Mouse (Mus musculus) induced T-regulatory cell, adult 2 months (primary cell): ENCODE results near the gene Myo1a.
"Not testable (repeated sequence)": the region's sequence is repeated elsewhere in the genome, so short reads cannot be mapped to it uniquely, and the experiment has no call there.

Source experiments
- DNase-seq: peaks from one replicate; pipeline ENCODE4 v3.0.0-alpha.2; 2012; ENCODE audit warnings: low read depth

The Myo1a gene

DNA sequence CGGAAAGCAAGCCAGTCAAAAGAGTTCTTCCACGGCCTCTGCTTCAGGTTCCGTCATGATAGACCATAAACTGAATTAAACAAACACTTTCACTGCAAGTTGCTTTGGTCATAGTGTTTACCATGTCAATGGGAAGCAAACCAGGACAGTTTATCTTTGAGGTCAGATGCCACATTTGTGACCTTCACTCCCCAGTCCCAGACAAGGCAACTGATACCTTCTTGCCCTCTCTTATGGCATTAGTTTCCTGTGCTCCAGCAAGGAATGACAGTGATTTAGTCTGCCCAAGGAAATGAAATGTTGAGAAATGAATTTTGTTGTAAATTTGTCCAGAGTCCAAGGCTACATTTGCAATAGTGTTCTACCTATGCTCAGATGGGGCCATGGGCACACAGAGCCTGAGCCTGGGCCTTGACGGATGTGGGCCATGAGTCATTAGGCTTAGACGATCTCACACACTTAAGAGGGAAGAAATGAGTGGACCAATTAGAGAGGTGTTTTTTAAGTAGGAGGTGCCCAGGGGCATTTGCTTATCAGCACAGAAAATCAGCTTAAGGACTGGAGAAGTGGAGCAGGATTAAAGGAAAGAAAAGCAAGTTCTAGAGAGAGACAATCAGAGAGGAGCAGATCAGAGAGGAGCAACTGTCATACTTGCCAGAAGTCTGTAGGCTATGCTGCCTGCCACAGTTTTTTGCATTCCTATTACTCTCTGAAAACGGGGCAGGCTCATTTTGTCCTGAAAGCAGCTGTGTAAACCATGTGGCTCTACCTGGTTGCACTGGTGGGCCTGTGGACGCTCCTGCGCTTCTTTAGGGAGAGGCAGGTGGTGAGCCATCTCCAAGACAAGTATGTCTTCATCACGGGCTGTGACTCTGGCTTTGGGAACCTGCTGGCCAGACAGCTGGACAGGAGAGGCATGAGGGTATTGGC, 54.5 kb downstream of the Myo1a start, which contains the start of the genes Rdh1 and Rdh16f1:
Gene Rdh1 (plus strand): TSS at position 541 of the 930 bp plus-strand sequence.
Gene Rdh16f1 (plus strand): TSS at position 607 of the 930 bp plus-strand sequence.
- peak; percentile 49 for DNase-seq

DNA sequence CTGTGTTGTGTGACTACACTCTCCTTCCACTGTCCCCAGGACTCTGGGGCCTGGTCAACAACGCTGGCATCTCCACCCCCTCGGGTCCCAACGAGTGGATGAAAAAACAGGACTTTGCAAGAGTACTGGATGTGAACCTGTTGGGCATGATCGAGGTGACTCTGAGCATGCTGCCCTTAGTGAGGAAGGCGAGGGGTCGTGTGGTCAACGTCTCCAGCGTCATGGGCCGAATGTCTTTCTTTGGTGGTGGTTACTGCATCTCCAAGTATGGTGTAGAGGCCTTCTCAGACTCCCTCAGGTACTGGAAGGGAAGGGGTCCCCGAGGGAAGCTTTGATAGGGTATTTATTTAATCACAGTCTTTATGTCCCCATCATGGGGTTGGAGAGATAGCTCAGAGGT, 58.0 kb downstream of the Myo1a start:
- not testable (repeated sequence) for DNase-seq

DNA sequence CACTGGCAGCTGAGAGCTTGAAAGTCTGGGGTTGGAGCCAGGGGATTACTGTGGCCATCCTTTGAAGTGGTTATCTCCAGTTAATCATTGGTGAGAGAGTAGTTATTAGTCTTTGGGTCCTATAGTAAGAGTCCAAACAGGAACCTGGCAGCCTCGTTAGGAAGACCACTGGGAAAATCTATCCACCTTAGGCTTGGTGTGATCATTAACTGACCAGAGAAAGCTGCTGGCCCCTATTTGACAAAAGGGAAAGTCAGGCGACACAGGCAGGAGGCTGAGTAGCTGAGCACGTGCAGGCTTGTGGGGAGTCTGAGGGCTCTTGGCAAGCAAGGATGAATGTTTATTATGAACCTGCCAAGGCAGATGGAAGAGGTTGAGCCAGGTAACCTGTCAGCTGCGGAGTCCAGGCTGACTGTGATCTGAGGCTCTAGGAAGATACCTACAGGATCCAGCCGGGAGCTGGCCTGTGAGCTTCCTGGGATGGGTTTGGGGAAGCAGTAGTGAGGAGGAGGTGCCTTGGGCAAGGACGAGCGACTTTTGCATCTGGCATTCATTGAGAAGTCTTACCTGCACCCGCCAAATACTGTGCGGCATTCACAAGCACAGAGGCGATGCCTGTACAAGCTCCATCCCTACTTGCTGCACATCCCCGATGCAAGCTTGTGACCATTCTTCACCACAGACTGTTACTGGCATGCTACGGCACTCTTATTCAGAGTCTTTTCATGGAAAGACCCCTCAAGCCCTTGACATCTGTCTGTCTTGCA, 59.1 kb downstream of the Myo1a start:
- no peak for DNase-seq

- DNase-seq, result no peak
Observed at GRCm38 (mm10) chr10:127766564-127766963, 61.6 kb downstream of the Myo1a start.
